Comparison of ENCODE assay signal across 16 mouse cellular contexts in genomic region chr6:123244201-123244600, GRCm38 (mm10). TPM values are rescaled to one million over a fixed set of nuclear protein-coding genes. Genes with fewer than 3 reads are reported as not detected.
"Had no signal": no experiment of that assay in that cellular context is flagged by ENCODE, and none has a peak within 500 bp of the region (broad histone marks: within the 10 kb centered on the region; RNA-seq: fewer than 3 reads in every experiment).

No protein-coding gene starts in this region.

- ATAC-seq: intestine, embryonic 15.5 days; liver, postnatal 0 days; midbrain, embryonic 15.5 days had no signal

- DNase-seq: kidney, adult 11 months; kidney, adult 8-10 months; kidney, postnatal 10 days; kidney, postnatal 36 days; left cerebral cortex, postnatal 4 days; liver, postnatal 0 days; right cerebral cortex, adult 18-20 months; right cerebral cortex, postnatal 14 days; right cerebral cortex, postnatal 4 days; thymus, postnatal 25 days had no signal

RNA-seq across cellular contexts. Expression of gene Clec4n, which starts 14.6 kb away (rescaled TPM):
- total RNA-seq: layer of hippocampus, adult 8-10 months; layer of hippocampus, postnatal 10 days; left cerebral cortex, adult 8-10 months; left cerebral cortex, postnatal 14 days had no signal

RNA-seq across cellular contexts. Expression of gene Clec4d, which starts 17.7 kb away (rescaled TPM):
- total RNA-seq: layer of hippocampus, adult 8-10 months; layer of hippocampus, postnatal 10 days; left cerebral cortex, adult 8-10 months; left cerebral cortex, postnatal 14 days; left cerebral cortex, postnatal 4 days had no signal

RNA-seq across cellular contexts. Expression of gene Clec4e, which starts 45.5 kb away (rescaled TPM):
- total RNA-seq: layer of hippocampus, adult 8-10 months; layer of hippocampus, postnatal 10 days; left cerebral cortex, adult 8-10 months; left cerebral cortex, postnatal 14 days had no signal
